Mouse (Mus musculus): ENCODE results near the gene Hoxb3. TPM values are rescaled to one million over a fixed set of nuclear protein-coding genes. Genes with fewer than 3 reads are reported as not detected.

Hoxb3 gene
- polyA plus RNA-seq, 1 experiment from 2014 or later = 53.8 TPM

- H3K27me3 ChIP-seq = no peaks in the 10 kb centered on the region
- CTCF ChIA-PET = interaction anchor here (0.7 to 21.6 kb wide), 5 partner anchors 12 to 327 kb away, joined by 3 to 215 read pairs (median 4); partner anchors contain the start of gene Hoxb8
- in situ Hi-C loops (cut with MboI; ENCODE audit: low pct_unique_long_range_greater_than_20kb) = loop anchor here (5.0 kb wide), 1 partner anchor 443 kb away; no protein-coding TSS in a partner anchor
- TF ChIP-seq CTCF (IDR thresholded peaks at IDR 0.05) = no peak
- ATAC-seq (no peak), DNase-seq (ENCODE audit: low read depth, low spot score) (no peak)
- POLR2A ChIA-PET = interaction anchor here (0.6 to 42.9 kb wide), 12 partner anchors 6 to 568 kb away, joined by 3 to 1274 read pairs (median 6); partner anchors contain the start of genes Hoxb4, Hoxb5, Hoxb6 and Hoxb7
These were observed 28.7 kb upstream of the Hoxb3 start for GRCm38 (mm10) chr11:96294245-96295091.

GRCm38 (mm10) chr11:96295092-96295835 lies 27.9 kb upstream of the Hoxb3 start:
- DNase-seq (ENCODE audit: low read depth, low spot score) (no peak), ATAC-seq (no peak)
- CTCF ChIA-PET = interaction anchor here (0.7 to 21.6 kb wide), 7 partner anchors 9 to 434 kb away, joined by 3 to 215 read pairs (median 4); partner anchors contain the start of gene Hoxb8
- H3K27me3 ChIP-seq = no peaks in the 10 kb centered on the region
- in situ Hi-C loops (cut with MboI; ENCODE audit: low pct_unique_long_range_greater_than_20kb) = loop anchor here (5.0 kb wide), 1 partner anchor 442 kb away; no protein-coding TSS in a partner anchor
- TF ChIP-seq CTCF (IDR thresholded peaks at IDR 0.05) = no peak
- POLR2A ChIA-PET = interaction anchor here (0.6 to 42.9 kb wide), 14 partner anchors 7 to 567 kb away, joined by 3 to 1274 read pairs (median 6); partner anchors contain the start of genes Hoxb4, Hoxb5, Hoxb6 and Hoxb7

- ATAC-seq (no peak), DNase-seq (ENCODE audit: low read depth, low spot score) (no peak)
- POLR2A ChIA-PET = interaction anchor here (0.6 to 42.9 kb wide), 12 partner anchors 5 to 1511 kb away, joined by 3 to 1274 read pairs (median 6); partner anchors contain the start of genes Hoxb4, Hoxb5, Hoxb6 and Hoxb7
- CTCF ChIA-PET = interaction anchor here (1.1 to 21.6 kb wide), 6 partner anchors 10 to 324 kb away, joined by 3 to 215 read pairs (median 4); partner anchors contain the start of gene Hoxb8
- H3K27me3 ChIP-seq = no peaks in the 10 kb centered on the region
- in situ Hi-C loops (cut with MboI; ENCODE audit: low pct_unique_long_range_greater_than_20kb) = loop anchor here (5.0 kb wide), 1 partner anchor 440 kb away; no protein-coding TSS in a partner anchor
- TF ChIP-seq CTCF (IDR thresholded peaks at IDR 0.05) = no peak
These were observed 26.1 kb upstream of the Hoxb3 start for GRCm38 (mm10) chr11:96296997-96297396.

- ChIA-PET POLR2A (interaction anchor here (0.6 to 42.9 kb wide), 10 partner anchors 5 to 1511 kb away, joined by 3 to 1274 read pairs (median 6); partner anchors contain the start of genes Hoxb4, Hoxb5, Hoxb6 and Hoxb7), CTCF (interaction anchor here (1.2 to 21.6 kb wide), 4 partner anchors 9 to 324 kb away, joined by 3 to 215 read pairs (median 6); partner anchors contain the start of gene Hoxb8)
- in situ Hi-C loops (cut with MboI; ENCODE audit: low pct_unique_long_range_greater_than_20kb) = loop anchor here (5.0 kb wide), 1 partner anchor 440 kb away; no protein-coding TSS in a partner anchor
- no peak for ATAC-seq
- no peak for TF ChIP-seq CTCF (IDR thresholded peaks at IDR 0.05)
- no peaks in the 10 kb centered on the region for H3K27me3 ChIP-seq
- DNase-seq (ENCODE audit: low read depth, low spot score) = no peak
These were observed 25.7 kb upstream of the Hoxb3 start for GRCm38 (mm10) chr11:96297428-96297827.

DNA sequence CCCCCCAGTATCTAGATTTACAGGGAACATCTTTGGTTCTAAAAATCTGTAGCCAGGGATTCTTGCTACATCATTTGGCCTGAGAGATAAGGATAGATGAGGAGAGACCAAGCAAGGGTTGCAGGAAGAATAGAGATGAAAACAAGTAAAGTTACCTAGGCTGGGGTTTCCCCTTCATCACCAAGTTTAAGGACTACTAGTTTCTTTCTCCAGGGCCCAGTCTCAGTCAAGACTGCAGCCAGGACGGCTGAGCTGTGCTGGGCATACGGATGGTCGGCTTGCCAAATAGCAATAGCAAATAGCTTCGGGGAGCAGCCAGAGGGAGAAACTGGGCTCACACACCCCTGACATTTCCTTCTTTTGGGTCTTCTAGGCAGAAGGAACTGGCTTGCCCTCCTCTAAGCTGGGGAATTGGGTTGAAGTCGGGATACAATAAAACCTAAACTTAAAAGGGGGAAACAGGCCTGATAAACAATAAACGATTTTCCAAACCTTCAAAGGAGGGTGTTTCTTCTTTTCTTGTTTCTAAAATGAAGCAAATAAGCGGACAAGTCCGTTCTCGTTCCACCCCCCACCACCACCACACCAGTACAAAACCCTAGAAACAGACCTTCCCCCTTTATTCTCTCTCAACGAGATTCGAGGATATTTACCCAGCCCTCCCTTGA lies 25.0 kb upstream of the Hoxb3 start:
- POLR2A ChIA-PET = interaction anchor here (1.8 to 42.9 kb wide), 4 partner anchors 4 to 249 kb away, joined by 6 to 1274 read pairs (median 645); partner anchors contain the start of genes Hoxb4, Hoxb5, Hoxb6 and Hoxb7
- no peaks in the 10 kb centered on the region for H3K27me3 ChIP-seq
- ATAC-seq (no peak), DNase-seq (ENCODE audit: low read depth, low spot score) (no peak)
- in situ Hi-C loops (cut with MboI; ENCODE audit: low pct_unique_long_range_greater_than_20kb) = loop anchor here (5.0 kb wide), 1 partner anchor 439 kb away; no protein-coding TSS in a partner anchor
- TF ChIP-seq CTCF (IDR thresholded peaks at IDR 0.05) = no peak
- CTCF ChIA-PET = interaction anchor here (1.2 to 21.6 kb wide), 3 partner anchors 19 to 323 kb away, joined by 3 to 215 read pairs (median 8); partner anchors contain the start of gene Hoxb8

DNA sequence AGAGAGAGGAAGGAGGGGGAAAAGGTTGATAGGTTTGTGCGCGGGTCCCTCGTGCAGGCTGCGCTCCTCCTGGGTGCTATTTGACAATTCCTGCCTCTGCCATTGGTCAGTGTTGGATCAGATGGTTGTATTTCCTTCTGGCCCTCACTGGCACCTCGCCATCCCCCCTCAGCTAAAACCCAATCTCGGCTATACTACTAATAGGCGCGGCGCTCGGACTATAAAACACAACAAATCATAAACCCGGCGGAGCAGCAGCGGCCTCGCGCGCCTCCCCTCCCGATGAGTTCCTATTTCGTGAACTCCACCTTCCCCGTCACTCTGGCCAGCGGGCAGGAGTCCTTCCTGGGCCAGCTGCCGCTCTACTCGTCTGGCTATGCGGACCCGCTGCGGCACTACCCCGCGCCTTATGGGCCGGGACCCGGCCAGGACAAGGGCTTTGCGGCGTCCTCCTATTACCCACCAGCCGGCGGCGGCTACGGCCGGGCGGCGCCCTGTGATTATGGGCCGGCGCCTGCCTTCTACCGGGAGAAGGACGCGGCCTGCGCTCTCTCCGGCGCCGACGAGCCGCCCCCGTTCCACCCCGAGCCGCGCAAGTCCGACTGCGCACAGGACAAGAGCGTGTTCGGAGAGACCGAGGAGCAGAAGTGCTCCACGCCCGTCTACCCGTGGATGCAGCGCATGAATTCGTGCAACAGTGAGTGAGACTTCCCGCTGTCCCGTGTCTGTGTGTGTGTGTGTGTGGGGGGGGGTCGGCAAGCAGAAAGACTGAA lies 24.0 kb upstream of the Hoxb3 start:
- no peak for DNase-seq (ENCODE audit: low read depth, low spot score)
- ChIA-PET POLR2A (interaction anchor here (1.0 to 42.9 kb wide), 6 partner anchors 3 to 322 kb away, joined by 3 to 1274 read pairs (median 24); partner anchors contain the start of genes Hoxb4, Hoxb5, Hoxb6 and Hoxb7), CTCF (interaction anchor here (21.6 kb wide), 1 partner anchor 20 kb away, joined by 215 read pairs; the partner anchor contains the start of gene Hoxb8)
- no peaks in the 10 kb centered on the region for H3K27me3 ChIP-seq
- no peak for ATAC-seq
- no peak for TF ChIP-seq CTCF (IDR thresholded peaks at IDR 0.05)
- in situ Hi-C loops (cut with MboI; ENCODE audit: low pct_unique_long_range_greater_than_20kb) = loop anchor here (5.0 kb wide), 1 partner anchor 438 kb away; no protein-coding TSS in a partner anchor

DNA sequence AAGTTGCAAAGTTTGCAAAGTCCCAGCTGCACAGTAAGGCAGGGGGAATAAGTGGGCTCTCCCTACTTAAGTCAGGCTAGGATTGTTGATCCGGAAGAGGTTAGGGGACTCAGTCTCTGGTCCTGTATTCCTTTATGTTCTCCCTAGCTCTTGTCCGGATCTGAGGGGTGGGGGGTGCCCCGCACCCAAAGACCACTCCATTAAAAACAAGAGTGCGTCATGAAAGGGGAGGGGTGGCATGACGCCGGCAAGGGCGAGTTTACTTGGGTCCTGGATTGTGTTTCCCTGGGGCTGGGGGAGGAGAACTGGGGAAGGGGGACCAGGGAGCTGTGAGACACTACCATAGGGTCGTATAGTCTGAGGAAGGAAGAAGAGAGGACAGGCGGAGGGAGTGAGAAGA lies 23.3 kb upstream of the Hoxb3 start:
- no peak for TF ChIP-seq CTCF (IDR thresholded peaks at IDR 0.05)
- CTCF ChIA-PET = interaction anchor here (21.6 kb wide), 1 partner anchor 21 kb away, joined by 215 read pairs; the partner anchor contains the start of gene Hoxb8
- POLR2A ChIA-PET = interaction anchor here (0.9 to 42.9 kb wide), 9 partner anchors 2 to 440 kb away, joined by 3 to 1274 read pairs (median 5); partner anchors contain the start of genes Hoxb4, Hoxb5, Hoxb6 and Hoxb7
- no peaks in the 10 kb centered on the region for H3K27me3 ChIP-seq
- in situ Hi-C loops (cut with MboI; ENCODE audit: low pct_unique_long_range_greater_than_20kb) = loop anchor here (5.0 to 10.0 kb wide), 6 partner anchors 115 to 563 kb away; no protein-coding TSS in a partner anchor
- no peak for ATAC-seq
- no peak for DNase-seq (ENCODE audit: low read depth, low spot score)

Data from Patski (cell line).